In genomic region chr5:57781950-57782349, GRCm38 (mm10) we compare ENCODE assay signal across 15 mouse cellular contexts.
DNase-seq lines count a peak whose midpoint lies in the region; ATAC-seq and TF ChIP-seq lines count a peak whose summit lies in the region.
"Had no signal": no experiment of that assay in that cellular context is flagged by ENCODE, and none has a peak within 500 bp of the region (broad histone marks: within the 10 kb centered on the region; RNA-seq: fewer than 3 reads in every experiment).

No protein-coding gene starts in this region.

- 0 out of 2 replicates have a peak, but pooled peaks cover 3% of the 10 kb centered on the region for H3K36me3 ChIP-seq in heart, embryonic 16.5 days (ENCODE audit: control insufficient read depth, insufficient read depth)
- H3K36me3 ChIP-seq in heart, adult 2 months (ENCODE audit: control insufficient read depth, insufficient read depth, low read length): peaks cover 3% of the 10 kb centered on the region; the same call in 1 of the 2 replicates
- H3K36me3 ChIP-seq in liver, embryonic 15.5 days (replicated peaks): no peaks in the 10 kb centered on the region
- H3K36me3 ChIP-seq: embryonic facial prominence, embryonic 12.5 days had no signal

- no peaks in the 10 kb centered on the region for H3K79me2 ChIP-seq in heart, adult 2 months (replicated peaks; ENCODE audit: control insufficient read depth, insufficient read depth, low read length)

- H3K27me3 ChIP-seq in heart, embryonic 16.5 days (ENCODE audit: control insufficient read depth, insufficient read depth, low read length): no peaks in the 10 kb centered on the region
- no peaks in the 10 kb centered on the region for H3K27me3 ChIP-seq in heart, adult 2 months (ENCODE audit: control insufficient read depth, insufficient read depth, low read length)
- H3K27me3 ChIP-seq in liver, embryonic 15.5 days: no peaks in the 10 kb centered on the region
- H3K27me3 ChIP-seq: embryonic facial prominence, embryonic 12.5 days had no signal

- DNase-seq in heart, adult 2 months: no peak
- peak; percentile 98 for DNase-seq in 416B (ENCODE audit: low read depth)
- peak; percentile 81 for DNase-seq in c-Kit-positive CD71-positive TER-119-positive erythroid progenitor cells, embryonic 14.5 days (ENCODE audit: low spot score)
- no peak for DNase-seq in cerebellum, postnatal 25 days
- no peak for DNase-seq in layer of hippocampus, adult 9-11 months
- DNase-seq: adrenal gland, postnatal 14 days; cerebellum, adult 18-20 months; heart, postnatal 10 days; kidney, adult 11 months; thymus, adult 18-20 months had no signal

- TF ChIP-seq POLR2A in heart, adult 2 months (IDR thresholded peaks at IDR 0.05; ENCODE audit: insufficient read depth, low read depth, low read length): no peak

- H3K4me2 ChIP-seq in heart, embryonic 16.5 days (ENCODE audit: low read depth, low read length): no peak overlapping the region
- peak overlapping the region; percentile 37 for H3K4me2 ChIP-seq in liver, embryonic 15.5 days
- H3K4me2 ChIP-seq: embryonic facial prominence, embryonic 12.5 days had no signal

- WGBS in heart, embryonic 16.5 days: 33% methylated on average over 5 of the region's 5 CpGs
- 26% methylated on average over 5 of the region's 5 CpGs for whole genome bisulfite sequencing in heart, adult 2 months
- 14% methylated on average over 5 of the region's 5 CpGs for WGBS in liver, embryonic 15.5 days (ENCODE audit: insufficient replicate concordance)

- peaks cover 16% of the 10 kb centered on the region for H3K4me1 ChIP-seq in heart, embryonic 16.5 days (ENCODE audit: control insufficient read depth, insufficient read depth, low read length)
- no peaks in the 10 kb centered on the region; the same call in 1 of the 2 replicates for H3K4me1 ChIP-seq in heart, adult 2 months (ENCODE audit: control insufficient read depth, insufficient read depth, low read length)
- H3K4me1 ChIP-seq in liver, embryonic 15.5 days (replicated peaks): peaks cover 18% of the 10 kb centered on the region
- H3K4me1 ChIP-seq: embryonic facial prominence, embryonic 12.5 days had no signal

- intact Hi-C loops in heart, adult 2 months (cut with DNase I): no loop called here

- TF ChIP-seq EP300 in heart, adult 2 months (IDR thresholded peaks at IDR 0.05; ENCODE audit: insufficient read depth, low read depth, low read length): no peak

- H3K27ac ChIP-seq in heart, embryonic 16.5 days (ENCODE audit: low read length): peak overlapping the region; percentile 51; the same call in 1 of the 2 replicates
- no peak overlapping the region for H3K27ac ChIP-seq in heart, adult 2 months
- H3K27ac ChIP-seq in liver, embryonic 15.5 days (replicated peaks): peak overlapping the region; percentile 73
- H3K27ac ChIP-seq: embryonic facial prominence, embryonic 12.5 days had no signal

- ATAC-seq in heart, embryonic 16.5 days (replicated peaks; ENCODE audit: extremely low read depth, insufficient read depth, low FRiP score): peak; percentile 65
- ATAC-seq in liver, embryonic 15.5 days (ENCODE audit: insufficient read depth): peak; percentile 100
- ATAC-seq: CD4-positive, CD25-positive, alpha-beta regulatory T cell, adult 4 months; forebrain, embryonic 16.5 days had no signal

- H3K9me3 ChIP-seq in heart, embryonic 16.5 days (replicated peaks; ENCODE audit: control insufficient read depth, low read length): no peaks in the 10 kb centered on the region
- H3K9me3 ChIP-seq in liver, embryonic 15.5 days (replicated peaks): no peaks in the 10 kb centered on the region
- H3K9me3 ChIP-seq: embryonic facial prominence, embryonic 12.5 days had no signal

- H3K9ac ChIP-seq in heart, embryonic 16.5 days (ENCODE audit: low read length): no peak overlapping the region
- no peak overlapping the region for H3K9ac ChIP-seq in heart, adult 2 months (ENCODE audit: low read depth, low read length)
- H3K9ac ChIP-seq in liver, embryonic 15.5 days: no peak overlapping the region
- H3K9ac ChIP-seq: embryonic facial prominence, embryonic 12.5 days had no signal

- H3K4me3 ChIP-seq in heart, embryonic 16.5 days (ENCODE audit: low read length): no peak overlapping the region
- no peak overlapping the region for H3K4me3 ChIP-seq in heart, adult 2 months
- H3K4me3 ChIP-seq in liver, embryonic 15.5 days (replicated peaks): no peak overlapping the region
- H3K4me3 ChIP-seq: embryonic facial prominence, embryonic 12.5 days had no signal

- no peak for TF ChIP-seq CTCF in heart, adult 2 months (IDR thresholded peaks at IDR 0.05)

Comparison
In these comparisons a context has a peak if more than half of its experiments do, and no peak if none do; other contexts are left out.
1. DNase-seq: peak in 416B (single experiment) and c-Kit-positive CD71-positive TER-119-positive erythroid progenitor cells, embryonic 14.5 days (single experiment); none in heart, adult 2 months (0 of 2), cerebellum, postnatal 25 days (0 of 2) and layer of hippocampus, adult 9-11 months (single experiment).